ENCODE assay signal across 24 mouse cellular contexts in genomic region chr13:39376269-39376668, GRCm38 (mm10).
"Had no signal": no experiment of that assay in that cellular context is flagged by ENCODE, and none has a peak within 500 bp of the region (broad histone marks: within the 10 kb centered on the region; RNA-seq: fewer than 3 reads in every experiment).

No protein-coding gene starts in this region.

- H3K27ac ChIP-seq: hindbrain, postnatal 0 days; layer of hippocampus, adult 2 months; left cerebral cortex, adult 2 months; limb, embryonic 15.5 days; liver, embryonic 12.5 days; liver, embryonic 15.5 days; macrophage; midbrain, embryonic 12.5 days; midbrain, embryonic 15.5 days; neural tube, embryonic 12.5 days; neural tube, embryonic 15.5 days; stomach, postnatal 0 days had no signal

- H3K4me1 ChIP-seq: liver, embryonic 12.5 days; liver, embryonic 15.5 days; midbrain, embryonic 12.5 days; midbrain, embryonic 15.5 days; neural tube, embryonic 12.5 days; neural tube, embryonic 15.5 days had no signal

- DNase-seq: kidney, adult 18-20 months; kidney, adult 9 months; kidney, postnatal 14 days; layer of hippocampus, postnatal 36 days; left cerebral cortex, postnatal 4 days; right cerebral cortex, adult 18-20 months; right cerebral cortex, postnatal 14 days; right cerebral cortex, postnatal 4 days; thymus, adult 2 months; thymus, postnatal 25 days had no signal

- H3K9ac ChIP-seq: limb, embryonic 15.5 days; liver, embryonic 12.5 days; liver, embryonic 15.5 days; midbrain, embryonic 12.5 days; midbrain, embryonic 15.5 days; neural tube, embryonic 12.5 days; neural tube, embryonic 15.5 days had no signal

- H3K4me2 ChIP-seq: limb, embryonic 15.5 days; liver, embryonic 12.5 days; liver, embryonic 15.5 days; midbrain, embryonic 12.5 days; midbrain, embryonic 15.5 days; neural tube, embryonic 12.5 days; neural tube, embryonic 15.5 days had no signal

- H3K4me3 ChIP-seq: layer of hippocampus, adult 2 months; left cerebral cortex, adult 2 months; limb, embryonic 15.5 days; liver, embryonic 12.5 days; liver, embryonic 15.5 days; midbrain, embryonic 12.5 days; midbrain, embryonic 15.5 days; neural tube, embryonic 12.5 days; neural tube, embryonic 15.5 days had no signal

- ATAC-seq: hindbrain, postnatal 0 days; inflammation-experienced regulatory T-cells, adult 6 months; intestine, embryonic 16.5 days; liver, embryonic 12.5 days; midbrain, embryonic 15.5 days had no signal

- H3K9me3 ChIP-seq: limb, embryonic 15.5 days; liver, embryonic 12.5 days; liver, embryonic 15.5 days; midbrain, embryonic 12.5 days; midbrain, embryonic 15.5 days; neural tube, embryonic 12.5 days; neural tube, embryonic 15.5 days had no signal

- H3K36me3 ChIP-seq: limb, embryonic 15.5 days; liver, embryonic 12.5 days; liver, embryonic 15.5 days; midbrain, embryonic 12.5 days; midbrain, embryonic 15.5 days; neural tube, embryonic 12.5 days; neural tube, embryonic 15.5 days had no signal

- H3K27me3 ChIP-seq: limb, embryonic 15.5 days; liver, embryonic 12.5 days; liver, embryonic 15.5 days; midbrain, embryonic 12.5 days; midbrain, embryonic 15.5 days; neural tube, embryonic 12.5 days; neural tube, embryonic 15.5 days had no signal
